Comparison of ENCODE assay signal across 25 mouse cellular contexts in the genomic region with DNA sequence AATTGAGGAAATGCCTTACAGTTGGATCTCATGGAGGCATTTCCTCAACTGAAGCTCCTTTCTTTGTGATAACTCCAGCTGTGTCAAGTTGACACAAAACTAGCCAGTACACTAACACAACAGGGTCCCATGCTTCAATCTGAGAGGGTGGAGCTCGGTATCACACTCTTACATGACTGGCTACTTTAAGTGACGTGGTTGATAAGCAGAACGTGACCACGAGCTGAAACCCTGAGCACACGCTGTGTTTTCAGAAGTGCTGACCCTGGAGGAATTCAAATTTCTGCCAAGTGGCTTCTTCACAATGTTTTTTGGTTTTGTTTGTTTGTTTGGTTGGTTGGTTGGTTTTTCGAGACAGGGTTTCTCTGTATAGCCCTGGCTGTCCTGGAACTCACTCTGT. TPM values are rescaled to one million over a fixed set of nuclear protein-coding genes. Genes with fewer than 3 reads are reported as not detected.
"Had no signal": no experiment of that assay in that cellular context is flagged by ENCODE, and none has a peak within 500 bp of the region (broad histone marks: within the 10 kb centered on the region; RNA-seq: fewer than 3 reads in every experiment).

No protein-coding gene starts in this region.

RNA-seq across cellular contexts. Expression of gene Rhbg, which starts 13.5 kb away (rescaled TPM):
- total RNA-seq: common myeloid progenitor, adult 5-6 weeks; gastrocnemius, adult 18-20 months; gastrocnemius, adult 2 months; gastrocnemius, adult 8-10 months; gastrocnemius, postnatal 10 days; gastrocnemius, postnatal 14 days; gastrocnemius, postnatal 25 days; gastrocnemius, postnatal 36 days; granulocyte monocyte progenitor cell, adult 5-6 weeks; heart, adult 2 months; heart, adult 8-10 months had no signal
- polyA plus RNA-seq: cortical plate, adult 2 months; erythroblast, embryonic 14.5 days; forebrain, embryonic 11.5 days; forebrain, embryonic 16.5 days; frontal cortex, adult 2 months had no signal

RNA-seq across cellular contexts. Expression of gene Gm38392, which starts 19.0 kb away (rescaled TPM):
- total RNA-seq: common myeloid progenitor, adult 5-6 weeks; forebrain, postnatal 0 days; granulocyte monocyte progenitor cell, adult 5-6 weeks had no signal
- polyA plus RNA-seq: cortical plate, adult 2 months; embryonic facial prominence, embryonic 10.5 days; embryonic facial prominence, embryonic 11.5 days; embryonic facial prominence, embryonic 12.5 days; embryonic facial prominence, embryonic 14.5 days; erythroblast, embryonic 14.5 days; forebrain, embryonic 10.5 days; forebrain, embryonic 12.5 days; forebrain, embryonic 13.5 days; forebrain, embryonic 15.5 days; frontal cortex, adult 2 months; heart, adult 2 months had no signal
